10 mouse cellular contexts compared by ENCODE assay signal in genomic region chr4:98509939-98510338, GRCm38 (mm10).
DNase-seq lines count a peak whose midpoint lies in the region; ATAC-seq and TF ChIP-seq lines count a peak whose summit lies in the region.
"Had no signal": no experiment of that assay in that cellular context is flagged by ENCODE, and none has a peak within 500 bp of the region (broad histone marks: within the 10 kb centered on the region; RNA-seq: fewer than 3 reads in every experiment).

No protein-coding gene starts in this region.

- ATAC-seq in forebrain, embryonic 13.5 days: no peak
- ATAC-seq: hindbrain, postnatal 0 days; midbrain, embryonic 16.5 days had no signal

- no peaks in the 10 kb centered on the region for H3K36me3 ChIP-seq in forebrain, embryonic 13.5 days (ENCODE audit: poor library complexity, severe bottlenecking)
- H3K36me3 ChIP-seq: liver, embryonic 15.5 days had no signal

- peak overlapping the region; percentile 23 for H3K27ac ChIP-seq in embryonic fibroblast, embryonic 13.5 days (ENCODE audit: insufficient read depth, low read length)
- no peak overlapping the region for H3K27ac ChIP-seq in forebrain, embryonic 13.5 days
- H3K27ac ChIP-seq: liver, embryonic 15.5 days had no signal

- no peak for TF ChIP-seq CTCF in embryonic fibroblast, embryonic 13.5 days (IDR thresholded peaks at IDR 0.05; ENCODE audit: borderline replicate concordance, insufficient read depth, low read length)

- DNase-seq in lung, adult 18-20 months: peak; percentile 32 to 33
- DNase-seq in lung, postnatal 4 days: no peak
- DNase-seq in kidney, postnatal 10 days: peak; percentile 47
- peak; percentile 54 for DNase-seq in lung, postnatal 36 days
- no peak for DNase-seq in right cerebral cortex, postnatal 25 days

- H3K4me2 ChIP-seq in forebrain, embryonic 13.5 days: no peak overlapping the region
- H3K4me2 ChIP-seq: liver, embryonic 15.5 days had no signal

- H3K4me1 ChIP-seq in embryonic fibroblast, embryonic 13.5 days (ENCODE audit: control insufficient read depth, insufficient read depth, low read length): peaks cover 14% of the 10 kb centered on the region
- peaks cover 23% of the 10 kb centered on the region for H3K4me1 ChIP-seq in forebrain, embryonic 13.5 days
- H3K4me1 ChIP-seq: liver, embryonic 15.5 days had no signal

- no peaks in the 10 kb centered on the region for H3K27me3 ChIP-seq in forebrain, embryonic 13.5 days
- H3K27me3 ChIP-seq: liver, embryonic 15.5 days had no signal

- no peak overlapping the region for H3K4me3 ChIP-seq in embryonic fibroblast, embryonic 13.5 days (ENCODE audit: insufficient read depth, low read length)
- no peak overlapping the region for H3K4me3 ChIP-seq in forebrain, embryonic 13.5 days
- H3K4me3 ChIP-seq: liver, embryonic 15.5 days had no signal

- no peak for TF ChIP-seq POLR2A in embryonic fibroblast, embryonic 13.5 days (IDR thresholded peaks at IDR 0.05; ENCODE audit: low read depth, low read length)

- no peak overlapping the region for H3K9ac ChIP-seq in forebrain, embryonic 13.5 days
- H3K9ac ChIP-seq: liver, embryonic 15.5 days had no signal

- WGBS in forebrain, embryonic 13.5 days: 80% methylated on average over 5 of the region's 5 CpGs

- no peaks in the 10 kb centered on the region for H3K9me3 ChIP-seq in forebrain, embryonic 13.5 days (replicated peaks)
- H3K9me3 ChIP-seq: liver, embryonic 15.5 days had no signal

Comparison
In these comparisons a context has a peak if more than half of its experiments do, and no peak if none do; other contexts are left out.
1. DNase-seq: peak in lung, adult 18-20 months (2 of 2), kidney, postnatal 10 days (single experiment) and lung, postnatal 36 days (single experiment); none in lung, postnatal 4 days (0 of 2) and right cerebral cortex, postnatal 25 days (single experiment).